Mouse (Mus musculus) C2C12 (cell line): ENCODE results near the gene Srsf6.

Experiments used
- CEBPB ChIP-seq: IDR thresholded peaks from one replicate; pipeline ENCODE4 v1.6.1; 2011; ENCODE audit warnings: low read depth, mild to moderate bottlenecking, control low read depth, moderate library complexity
- CTCF ChIP-seq: IDR thresholded peaks from one replicate; pipeline ENCODE4 v1.5.1; 2011; ENCODE audit not compliant: control insufficient read depth, insufficient read depth, insufficient read length
- FOSL1 ChIP-seq: IDR thresholded peaks from one replicate; pipeline ENCODE4 v1.8.0; 2011; ENCODE audit warnings: mild to moderate bottlenecking, low read length; ENCODE audit not compliant: poor library complexity, insufficient read depth, severe bottlenecking
- MAX ChIP-seq: IDR thresholded peaks from one replicate; pipeline ENCODE4 v1.6.1; 2011; ENCODE audit warnings: mild to moderate bottlenecking, control low read depth
- MYOD1 ChIP-seq: IDR thresholded peaks from one replicate; pipeline ENCODE4 v1.6.1; 2011; ENCODE audit warnings: low read depth; ENCODE audit not compliant: control insufficient read depth, insufficient read length
- MYOG ChIP-seq: IDR thresholded peaks from one replicate; pipeline ENCODE4 v1.6.1; 2011; ENCODE audit not compliant: control insufficient read depth, insufficient read length; ENCODE audit errors: extremely low read depth
- USF1 ChIP-seq: IDR thresholded peaks from one replicate; pipeline ENCODE4 v1.6.1; 2011; ENCODE audit warnings: low read depth, mild to moderate bottlenecking, control low read depth, moderate library complexity

- TF ChIP-seq CTCF (no peak), FOSL1 (no peak), MYOG (no peak), MAX (no peak), USF1 (no peak), CEBPB (no peak), MYOD1 (no peak)
Observed at GRCm38 (mm10) chr2:162900590-162900916, 30.8 kb upstream of the Srsf6 start.
